Mouse (Mus musculus) C2C12 (cell line): ENCODE data around the gene Igfbp7.

ENCODE experiments used
- CTCF ChIP-seq: IDR thresholded peaks from one replicate; pipeline ENCODE4 v1.5.1; 2011; ENCODE audit not compliant: control insufficient read depth, insufficient read depth, insufficient read length
- FOSL1 ChIP-seq: IDR thresholded peaks from one replicate; pipeline ENCODE4 v1.8.0; 2011; ENCODE audit warnings: mild to moderate bottlenecking, low read length; ENCODE audit not compliant: poor library complexity, insufficient read depth, severe bottlenecking
- MAX ChIP-seq: IDR thresholded peaks from one replicate; pipeline ENCODE4 v1.6.1; 2011; ENCODE audit warnings: mild to moderate bottlenecking, control low read depth
- MYOD1 ChIP-seq: IDR thresholded peaks from one replicate; pipeline ENCODE4 v1.6.1; 2011; ENCODE audit warnings: low read depth; ENCODE audit not compliant: control insufficient read depth, insufficient read length

DNA sequence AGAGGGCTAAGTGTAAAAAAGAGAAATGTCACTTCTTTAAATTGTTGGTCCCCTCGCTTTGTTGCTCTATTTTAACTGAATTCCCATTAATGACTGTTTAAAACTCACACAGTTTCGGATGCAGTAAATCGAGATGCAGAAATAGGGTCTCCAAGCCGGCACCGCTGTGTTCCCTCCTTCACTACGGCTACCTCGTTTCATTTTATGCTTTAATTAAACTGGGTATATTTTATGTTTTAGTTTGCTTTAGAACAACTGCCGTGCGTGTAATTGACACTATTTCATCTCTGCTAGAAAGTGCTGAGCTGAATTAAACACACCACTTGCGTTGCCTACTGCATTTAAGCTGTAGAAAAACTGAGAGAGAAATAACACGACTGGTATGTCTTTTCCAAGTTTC is 22.6 kb upstream of the Igfbp7 start:
- no peak for TF ChIP-seq CTCF
- no peak for TF ChIP-seq MYOD1
- TF ChIP-seq MAX = no peak
- TF ChIP-seq FOSL1 = no peak
